Mouse (Mus musculus): ENCODE measurements around the gene Trim67. TPM values are rescaled to one million over a fixed set of nuclear protein-coding genes. Genes with fewer than 3 reads are reported as not detected.

Gene Trim67
- polyA plus RNA-seq (2014; fragmentation: Illumina TruSeq; extraction: RNeasy Lipid Tissue Mini Kit (QIAGEN cat#74804); ENCODE audit: low read depth, low replicate concordance), result 0.17 TPM

DNA sequence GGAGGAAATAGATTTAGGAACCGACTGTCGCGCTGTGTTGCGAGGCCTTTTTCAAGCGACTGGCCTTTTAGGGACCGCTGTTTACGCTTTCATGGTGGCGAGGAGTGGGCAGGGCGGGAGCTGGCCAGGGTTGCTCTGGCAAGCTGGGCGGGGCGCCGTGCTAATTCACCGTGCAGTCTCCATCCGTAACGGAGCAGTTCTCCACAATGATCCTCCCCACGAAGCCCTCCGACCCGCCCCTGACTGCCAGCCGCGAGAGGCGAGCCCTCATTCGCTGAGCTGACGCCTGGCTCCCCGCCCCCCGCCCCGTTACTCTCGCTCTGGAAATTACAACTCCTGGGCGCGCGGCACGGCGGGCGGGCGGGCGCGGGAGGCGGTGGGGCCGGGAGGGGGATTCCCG lies at the start of gene Trim67:
Gene Trim67, plus strand, starts transcription at position 385 of the 400 bp plus-strand sequence.

GRCm38 (mm10) chr8:124751709-124752173 lies 41.2 kb upstream of the Trim67 start, which contains the start of gene Fam89a:
Gene Fam89a (minus strand): TSS chr8:124751832.

DNA sequence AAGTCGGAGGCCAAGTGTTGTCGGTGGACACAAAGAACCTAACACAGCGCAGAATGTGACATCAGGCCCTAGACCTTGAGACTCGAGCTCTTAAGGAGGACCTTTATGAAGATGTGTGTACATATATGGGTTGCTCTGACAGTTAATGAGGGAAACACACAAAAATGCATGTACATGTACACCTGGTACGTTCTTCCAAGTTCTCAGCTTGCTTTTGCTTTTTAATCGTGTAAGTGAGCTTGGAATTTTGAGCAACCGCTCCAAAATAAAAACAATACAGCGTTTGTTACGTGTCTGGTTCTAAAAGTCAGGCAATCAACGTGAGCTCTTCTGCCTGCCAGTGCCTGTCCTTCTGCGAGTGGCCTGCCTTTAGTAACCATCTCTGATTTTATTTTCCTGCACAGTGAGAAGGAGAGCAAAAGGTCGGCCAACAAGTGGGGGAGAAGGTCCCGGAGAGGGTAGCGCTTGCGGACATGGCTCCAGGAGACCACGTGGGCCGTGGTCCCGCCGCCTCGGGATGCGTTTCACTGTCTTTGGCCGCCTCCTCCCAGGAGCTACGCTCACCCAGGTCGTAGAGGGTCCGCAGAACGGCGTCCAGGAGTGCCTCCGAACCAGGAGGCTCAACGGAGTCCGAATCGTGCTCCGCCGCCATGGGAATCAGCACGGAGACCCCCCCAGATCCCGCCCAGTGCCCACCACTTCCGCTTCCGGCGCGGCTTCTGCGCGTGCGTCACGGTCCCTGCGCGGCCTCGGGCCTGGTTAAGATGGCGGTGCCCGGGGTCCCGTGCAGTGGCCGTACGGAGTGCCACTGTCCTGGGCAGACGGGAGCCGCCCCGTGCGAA lies 69.7 kb downstream of the Trim67 start, which contains the start of the genes Gnpat and 2810004N23Rik:
Gene Gnpat, plus strand, starts transcription at position 713 of the 842 bp plus-strand sequence.
Gene 2810004N23Rik, minus strand, starts transcription at position 800 of the 842 bp plus-strand sequence.

Other genes starting within 250 kb of the Trim67 start
- gene Agt, start 223.4 kb upstream of the Trim67 start, polyA plus RNA-seq (2014; fragmentation: Illumina TruSeq; extraction: RNeasy Lipid Tissue Mini Kit (QIAGEN cat#74804); ENCODE audit: low read depth, low replicate concordance), result 1.6 TPM
- not detected for gene Capn9, start 217.0 kb upstream of the Trim67 start, polyA plus RNA-seq (2014; fragmentation: Illumina TruSeq; extraction: RNeasy Lipid Tissue Mini Kit (QIAGEN cat#74804); ENCODE audit: low read depth, low replicate concordance)
- gene 2310022B05Rik, start 129.7 kb upstream of the Trim67 start, polyA plus RNA-seq (2014; fragmentation: Illumina TruSeq; extraction: RNeasy Lipid Tissue Mini Kit (QIAGEN cat#74804); ENCODE audit: low read depth, low replicate concordance), result 19.2 TPM
- 32.3 TPM for gene Ttc13, start 71.1 kb upstream of the Trim67 start, polyA plus RNA-seq (2014; fragmentation: Illumina TruSeq; extraction: RNeasy Lipid Tissue Mini Kit (QIAGEN cat#74804); ENCODE audit: low read depth, low replicate concordance)
- gene Arv1, start 71.0 kb upstream of the Trim67 start, polyA plus RNA-seq (2014; fragmentation: Illumina TruSeq; extraction: RNeasy Lipid Tissue Mini Kit (QIAGEN cat#74804); ENCODE audit: low read depth, low replicate concordance), result 2.7 TPM
- gene Fam89a, start 41.3 kb upstream of the Trim67 start, polyA plus RNA-seq (2014; fragmentation: Illumina TruSeq; extraction: RNeasy Lipid Tissue Mini Kit (QIAGEN cat#74804); ENCODE audit: low read depth, low replicate concordance), result 0.47 TPM
- 87.4 TPM for gene Gnpat, start 69.9 kb downstream of the Trim67 start, polyA plus RNA-seq (2014; fragmentation: Illumina TruSeq; extraction: RNeasy Lipid Tissue Mini Kit (QIAGEN cat#74804); ENCODE audit: low read depth, low replicate concordance)
- gene 2810004N23Rik, start 70.0 kb downstream of the Trim67 start, polyA plus RNA-seq (2014; fragmentation: Illumina TruSeq; extraction: RNeasy Lipid Tissue Mini Kit (QIAGEN cat#74804); ENCODE audit: low read depth, low replicate concordance), result 45.0 TPM
- gene Exoc8, start 104.6 kb downstream of the Trim67 start, polyA plus RNA-seq (2014; fragmentation: Illumina TruSeq; extraction: RNeasy Lipid Tissue Mini Kit (QIAGEN cat#74804); ENCODE audit: low read depth, low replicate concordance), result 15.7 TPM
- 19.3 TPM for gene Sprtn, start 104.8 kb downstream of the Trim67 start, polyA plus RNA-seq (2014; fragmentation: Illumina TruSeq; extraction: RNeasy Lipid Tissue Mini Kit (QIAGEN cat#74804); ENCODE audit: low read depth, low replicate concordance)
- 47.9 TPM for gene Egln1, start 156.2 kb downstream of the Trim67 start, polyA plus RNA-seq (2014; fragmentation: Illumina TruSeq; extraction: RNeasy Lipid Tissue Mini Kit (QIAGEN cat#74804); ENCODE audit: low read depth, low replicate concordance)
- gene Tsnax, start 219.9 kb downstream of the Trim67 start, polyA plus RNA-seq (2014; fragmentation: Illumina TruSeq; extraction: RNeasy Lipid Tissue Mini Kit (QIAGEN cat#74804); ENCODE audit: low read depth, low replicate concordance), result 71.2 TPM

Measured in adrenal gland, adult 10 weeks (tissue).